Mouse (Mus musculus) spleen, adult 2 months (tissue): ENCODE measurements at regions not wholly inside any gene's neighbourhood (a gene's known extent, or its start where the extent isn't known, plus 50 kb on each side); places are given as distances from the start of the nearest gene placed in this dataset.

Experiments
- DNase-seq, 2 experiments: peaks; one replicate each; pipeline versions ENCODE4 v3.0.0 to v3.0.0-alpha.2; 2012 to 2021; ENCODE audit warnings: low spot score in 2 of 2, low read depth in 1 of 2
- H3K27ac ChIP-seq: fragments of 200-500 bp; 2 replicates; pipeline ENCODE4 v1.5.1; 2012; ENCODE audit warnings: low read length, inconsistent platforms; ENCODE audit not compliant: insufficient read depth
- H3K27me3 ChIP-seq: fragments of 200-500 bp; 2 replicates; pipeline ENCODE4 v1.6.1; 2012; ENCODE audit warnings: mild to moderate bottlenecking, moderate library complexity, low read length, inconsistent platforms; ENCODE audit not compliant: control insufficient read depth, insufficient read depth
- H3K36me3 ChIP-seq: fragments of 200-500 bp; 2 replicates; pipeline ENCODE4 v1.6.1; 2012; ENCODE audit warnings: mild to moderate bottlenecking, low read length, inconsistent platforms; ENCODE audit not compliant: control insufficient read depth, insufficient read depth
- H3K4me1 ChIP-seq: fragments of 200-500 bp; 2 replicates; pipeline ENCODE4 v1.6.1; 2011; ENCODE audit warnings: inconsistent platforms; ENCODE audit not compliant: control insufficient read depth, insufficient read depth, insufficient read length
- H3K4me3 ChIP-seq: fragments of 200-500 bp; 2 replicates; pipeline ENCODE4 v1.5.1; 2011; ENCODE audit warnings: mild to moderate bottlenecking, inconsistent platforms; ENCODE audit not compliant: insufficient read depth, insufficient read length; ENCODE audit errors: extremely low read depth
- CTCF ChIP-seq: fragments of 200-500 bp; IDR thresholded peaks from 2 replicates; pipeline ENCODE4 v1.5.1; 2011; ENCODE audit warnings: mild to moderate bottlenecking, inconsistent platforms; ENCODE audit not compliant: insufficient read depth, insufficient read length, insufficient replicate concordance; ENCODE audit errors: extremely low read depth
- POLR2A ChIP-seq: fragments of 200-500 bp; IDR thresholded peaks from 2 replicates; pipeline ENCODE4 v1.6.1; 2011; ENCODE audit warnings: low read depth, low read length, inconsistent platforms
- WGBS: fragments of 180-500 bp; shearing (Covaris S2); methylation state at CpG from one replicate; pipeline ENCODE4 v1.1.7; 2018; 5-methylcytosine and 5-hydroxymethylcytosine counted together

DNA sequence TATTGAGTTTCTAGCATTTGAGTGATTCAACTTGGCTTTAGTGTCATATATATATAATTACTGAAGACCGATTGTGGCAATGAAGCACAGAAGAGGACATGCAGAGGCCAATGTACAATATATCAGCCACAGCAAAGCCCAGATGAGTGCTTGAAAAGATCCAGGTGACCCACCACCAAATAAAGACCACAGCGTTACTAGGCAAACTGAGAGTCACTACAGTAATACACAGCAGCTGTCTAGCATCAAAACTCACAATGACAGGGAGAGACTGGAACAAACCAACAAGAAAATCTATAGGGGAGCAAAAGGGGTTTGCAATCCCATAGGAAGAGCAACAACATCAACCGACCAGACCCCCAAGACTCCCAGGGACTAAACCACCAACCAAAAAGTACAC lies 54.3 kb upstream of the Ufm1 start:
- Histone ChIP-seq H3K27me3 (no peaks in the 10 kb centered on the region), H3K4me3 (no peak overlapping the region), H3K4me1 (no peaks in the 10 kb centered on the region), H3K27ac (no peak overlapping the region), H3K36me3 (no peaks in the 10 kb centered on the region)
- DNase-seq, result no peak
- TF ChIP-seq CTCF (no peak), POLR2A (no peak)
- 86% methylated on average over 3 of the region's 3 CpGs for WGBS

- WGBS, result 87% methylated on average over 3 of the region's 3 CpGs
- DNase-seq, result no peak
- Histone ChIP-seq H3K36me3 (no peaks in the 10 kb centered on the region), H3K27ac (no peak overlapping the region), H3K4me1 (no peaks in the 10 kb centered on the region), H3K4me3 (no peak overlapping the region), H3K27me3 (no peaks in the 10 kb centered on the region)
- TF ChIP-seq POLR2A, result no peak
- TF ChIP-seq CTCF, result no peak
These were observed 50.5 kb upstream of the Ufm1 start for GRCm38 (mm10) chr3:53913984-53914669.
